22 mouse cellular contexts compared by ENCODE assay signal in genomic region chr1:66797962-66798361, GRCm38 (mm10). TPM values are rescaled to one million over a fixed set of nuclear protein-coding genes. Genes with fewer than 3 reads are reported as not detected.
DNase-seq lines count a peak whose midpoint lies in the region; ATAC-seq and TF ChIP-seq lines count a peak whose summit lies in the region.
"Had no signal": no experiment of that assay in that cellular context is flagged by ENCODE, and none has a peak within 500 bp of the region (broad histone marks: within the 10 kb centered on the region; RNA-seq: fewer than 3 reads in every experiment).

No protein-coding gene starts in this region.

- no peak overlapping the region for H3K4me2 ChIP-seq in intestine, embryonic 15.5 days (replicated peaks)
- no peak overlapping the region for H3K4me2 ChIP-seq in intestine, postnatal 0 days (replicated peaks; ENCODE audit: low read depth)
- no peak overlapping the region for H3K4me2 ChIP-seq in intestine, embryonic 16.5 days (ENCODE audit: low read depth, low read length)

- H3K27ac ChIP-seq in intestine, embryonic 15.5 days = no peak overlapping the region
- no peak overlapping the region for H3K27ac ChIP-seq in intestine, postnatal 0 days (ENCODE audit: low read depth, low read length)
- no peak overlapping the region for H3K27ac ChIP-seq in intestine, embryonic 16.5 days (ENCODE audit: low read length)

- no peak overlapping the region for H3K4me3 ChIP-seq in intestine, embryonic 15.5 days (replicated peaks)
- no peak overlapping the region for H3K4me3 ChIP-seq in intestine, postnatal 0 days (ENCODE audit: low read depth, low read length)
- H3K4me3 ChIP-seq in intestine, embryonic 16.5 days (ENCODE audit: low read length) = no peak overlapping the region

- no peaks in the 10 kb centered on the region for H3K4me1 ChIP-seq in intestine, embryonic 15.5 days (replicated peaks)
- 0 out of 2 replicates have a peak, but pooled peaks cover 2% of the 10 kb centered on the region for H3K4me1 ChIP-seq in intestine, postnatal 0 days (replicated peaks; ENCODE audit: control insufficient read depth, insufficient read depth, low read length)
- H3K4me1 ChIP-seq in intestine, embryonic 16.5 days (ENCODE audit: control insufficient read depth, insufficient read depth, low read length) = no peaks in the 10 kb centered on the region

- H3K36me3 ChIP-seq in intestine, embryonic 15.5 days = no peaks in the 10 kb centered on the region
- peaks cover 26% of the 10 kb centered on the region for H3K36me3 ChIP-seq in intestine, postnatal 0 days (ENCODE audit: control insufficient read depth, insufficient read depth)
- H3K36me3 ChIP-seq in intestine, embryonic 16.5 days (ENCODE audit: control insufficient read depth, insufficient read depth, low read length) = no peaks in the 10 kb centered on the region

- ATAC-seq in intestine, embryonic 15.5 days = peak; percentile 51; the same call in 1 of the 2 replicates
- no peak for ATAC-seq in intestine, postnatal 0 days
- peak; percentile 62; the same call in 1 of the 2 replicates for ATAC-seq in intestine, embryonic 16.5 days
- ATAC-seq: activated CD4-positive, CD25-positive, alpha-beta regulatory T cell, adult 4 months; CD4-positive, CD25-positive, alpha-beta regulatory T cell, adult 4 months; Patski had no signal

- no peaks in the 10 kb centered on the region for H3K27me3 ChIP-seq in intestine, embryonic 15.5 days (replicated peaks)
- no peaks in the 10 kb centered on the region for H3K27me3 ChIP-seq in intestine, postnatal 0 days (replicated peaks; ENCODE audit: control insufficient read depth, insufficient read depth, low read length)
- no peaks in the 10 kb centered on the region for H3K27me3 ChIP-seq in intestine, embryonic 16.5 days (replicated peaks; ENCODE audit: control insufficient read depth, insufficient read depth, low read length)
- H3K27me3 ChIP-seq: CH12.LX, Patski had no signal

- H3K9me3 ChIP-seq in intestine, embryonic 15.5 days = no peaks in the 10 kb centered on the region
- H3K9me3 ChIP-seq in intestine, postnatal 0 days (ENCODE audit: control insufficient read depth) = no peaks in the 10 kb centered on the region
- H3K9me3 ChIP-seq in intestine, embryonic 16.5 days (ENCODE audit: control insufficient read depth, low read length) = no peaks in the 10 kb centered on the region
- H3K9me3 ChIP-seq: G1E had no signal

- H3K9ac ChIP-seq in intestine, embryonic 15.5 days = no peak overlapping the region
- H3K9ac ChIP-seq in intestine, postnatal 0 days (ENCODE audit: low read depth, low read length) = no peak overlapping the region
- no peak overlapping the region for H3K9ac ChIP-seq in intestine, embryonic 16.5 days (ENCODE audit: low read depth, low read length)

- 59% methylated on average over 2 of the region's 2 CpGs for WGBS in intestine, embryonic 15.5 days
- WGBS in intestine, postnatal 0 days = 39% methylated on average over 2 of the region's 2 CpGs
- 63% methylated on average over 2 of the region's 2 CpGs for WGBS in intestine, embryonic 16.5 days
- 33% methylated on average over 2 of the region's 2 CpGs for WGBS in large intestine, adult 2 months

- TF ChIP-seq CTCF in intestine, postnatal 0 days (IDR thresholded peaks at IDR 0.05; ENCODE audit: low read depth) = no peak

- DNase-seq in large intestine, adult 2 months (ENCODE audit: low read depth, low spot score) = peak; percentile 28
- DNase-seq in kidney, postnatal 36 days = no peak
- no peak for DNase-seq in adrenal gland, adult (ENCODE audit: inconsistent age in 2 of 2, low spot score in 1 of 2)
- DNase-seq: adrenal gland, adult 2 months; adrenal gland, adult 8-10 months; adrenal gland, postnatal 10 days; adrenal gland, postnatal 14 days; adrenal gland, postnatal 25 days; adrenal gland, postnatal 36 days; B cell, adult 2 months; cerebellum, adult 11 months; cerebellum, adult 11-12 months; cerebellum, adult 18-20 months; cerebellum, adult 2 months had no signal

RNA-seq across cellular contexts. Expression of gene Kansl1l, which starts 19.4 kb away (rescaled TPM):
- polyA plus RNA-seq in intestine, embryonic 15.5 days (2015; fragmentation: Nextera tagmentation; extraction: Ambion mirVana) = 12.0 and 12.1 TPM in 2 replicates
- polyA plus RNA-seq in intestine, postnatal 0 days (2015; fragmentation: Nextera tagmentation; extraction: Ambion mirVana) = 7.2 TPM in 2 replicates
- 8.8 and 9.7 TPM in 2 replicates for polyA plus RNA-seq in intestine, embryonic 16.5 days (2015; fragmentation: Nextera tagmentation; extraction: Ambion mirVana)
- 1.1 and 1.2 TPM in 2 replicates for polyA plus RNA-seq in large intestine, adult 2 months (2012; rRNA removed)
